Mouse (Mus musculus) G1E (cell line): ENCODE results near the gene Ccl12.

Experiments used
- CTCF ChIP-seq: IDR thresholded peaks from 2 replicates; pipeline ENCODE4 v1.5.1; 2012; ENCODE audit warnings: low read depth, low read length, inconsistent platforms, mixed read lengths
- POLR2AphosphoS5 ChIP-seq: IDR thresholded peaks from 2 replicates; pipeline ENCODE4 v1.6.1; 2012; ENCODE audit warnings: low read depth, low read length, inconsistent platforms; ENCODE audit not compliant: insufficient replicate concordance

- TF ChIP-seq CTCF (no peak), POLR2AphosphoS5 (no peak)
Observed at GRCm38 (mm10) chr11:82057646-82058045, 44.0 kb upstream of the Ccl12 start, which contains the start of gene Ccl11.
